Mouse (Mus musculus): ENCODE measurements around the gene Gpbp1.

Gene Gpbp1

DNA sequence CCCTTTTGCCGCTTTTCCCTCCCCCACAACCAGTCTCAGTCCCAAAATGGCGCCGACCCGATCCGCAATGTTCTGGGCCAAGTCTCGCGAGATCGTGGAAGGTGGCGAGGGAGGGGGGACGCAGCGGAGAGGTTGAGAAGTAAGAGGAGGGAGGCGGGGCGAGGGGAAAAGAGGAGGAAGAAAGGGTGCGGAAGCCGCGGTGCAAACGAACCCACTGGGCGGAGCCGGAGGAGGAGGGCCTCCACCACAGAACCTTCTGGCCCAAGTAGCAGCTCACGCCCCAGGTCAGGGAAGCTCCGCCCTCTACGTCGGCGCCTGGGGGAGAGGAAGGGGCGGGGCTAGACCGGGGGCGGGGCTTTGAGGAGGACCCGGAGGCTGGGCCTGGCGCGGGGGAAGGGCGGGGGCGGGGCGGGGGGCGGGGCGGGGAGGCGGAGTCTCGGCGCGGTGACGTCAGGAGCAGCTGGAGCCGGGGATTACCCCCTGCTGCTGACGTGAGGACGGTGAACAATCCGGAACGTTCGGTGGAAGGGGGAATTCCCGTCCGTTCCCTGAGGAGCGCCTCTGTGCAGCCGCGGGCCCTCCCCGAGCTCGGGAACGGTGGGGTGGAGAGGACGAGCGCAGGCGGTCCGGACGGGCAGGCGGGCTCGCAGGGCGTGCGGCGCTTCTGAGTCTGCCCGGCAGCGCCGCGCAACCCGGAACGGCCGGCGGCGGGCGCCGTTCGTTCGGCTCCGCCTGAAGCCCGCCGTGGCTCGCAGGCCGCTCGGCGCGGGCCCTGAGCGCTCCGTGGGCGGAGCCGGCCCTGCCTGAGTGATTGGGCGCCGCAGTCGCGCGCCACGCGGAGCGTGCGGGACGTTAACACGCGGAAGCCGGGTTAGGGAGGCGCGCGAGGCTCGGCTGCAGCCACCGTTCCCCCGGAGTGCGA, at the start of gene Gpbp1:
TSS of gene Gpbp1 (minus strand) at position 310 of the 922 bp plus-strand sequence.
- in situ Hi-C loops (cut with MboI, MseI): loop anchor here (5.0 kb wide), 1 partner anchor 237 kb away; no protein-coding TSS in a partner anchor

DNA sequence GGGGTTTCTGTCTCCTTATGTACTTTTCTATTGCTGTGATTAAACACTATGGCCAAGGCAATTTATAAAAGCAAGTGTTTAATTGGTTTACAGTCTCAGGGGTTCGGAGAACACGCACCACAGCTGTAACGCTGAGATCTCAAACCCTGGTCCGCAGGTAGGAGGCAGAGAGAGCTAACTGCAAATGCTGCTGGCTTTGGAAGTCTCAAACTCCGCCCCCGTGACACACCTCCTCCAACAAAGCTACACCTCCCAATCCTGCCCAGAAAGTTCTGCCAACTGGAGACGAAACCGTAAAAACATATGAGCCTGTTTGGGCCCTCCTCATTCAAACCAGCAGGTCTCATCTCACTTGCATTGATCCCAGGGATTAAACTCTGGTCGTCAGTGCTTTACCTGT, 47.8 kb upstream of the Gpbp1 start:
- in situ Hi-C loops (cut with MboI, MseI): no loop called here

- in situ Hi-C loops (cut with MboI, MseI): no loop called here
These were observed 46.4 kb upstream of the Gpbp1 start for GRCm38 (mm10) chr13:111536207-111536887.

DNA sequence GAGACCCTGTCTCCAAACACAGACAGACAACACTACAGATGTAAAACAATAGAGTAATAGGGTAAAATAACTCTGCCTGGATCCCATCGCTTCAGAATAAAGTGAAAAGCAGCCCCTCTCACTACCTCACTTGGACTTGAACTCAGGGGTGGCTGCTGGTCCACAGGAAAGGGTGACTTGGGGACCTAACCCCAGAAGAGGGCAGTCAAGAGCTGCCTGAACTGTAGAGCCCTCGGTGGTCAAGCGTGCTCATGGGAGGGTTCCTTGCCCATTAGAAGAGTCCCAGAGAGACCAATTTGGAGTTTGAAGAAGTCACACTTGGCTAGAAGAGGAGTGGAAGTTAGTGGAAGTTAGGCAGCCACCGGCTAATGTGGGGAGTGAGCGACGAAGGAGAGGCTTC, 44.2 kb upstream of the Gpbp1 start:
- in situ Hi-C loops (cut with MboI, MseI): no loop called here

DNA sequence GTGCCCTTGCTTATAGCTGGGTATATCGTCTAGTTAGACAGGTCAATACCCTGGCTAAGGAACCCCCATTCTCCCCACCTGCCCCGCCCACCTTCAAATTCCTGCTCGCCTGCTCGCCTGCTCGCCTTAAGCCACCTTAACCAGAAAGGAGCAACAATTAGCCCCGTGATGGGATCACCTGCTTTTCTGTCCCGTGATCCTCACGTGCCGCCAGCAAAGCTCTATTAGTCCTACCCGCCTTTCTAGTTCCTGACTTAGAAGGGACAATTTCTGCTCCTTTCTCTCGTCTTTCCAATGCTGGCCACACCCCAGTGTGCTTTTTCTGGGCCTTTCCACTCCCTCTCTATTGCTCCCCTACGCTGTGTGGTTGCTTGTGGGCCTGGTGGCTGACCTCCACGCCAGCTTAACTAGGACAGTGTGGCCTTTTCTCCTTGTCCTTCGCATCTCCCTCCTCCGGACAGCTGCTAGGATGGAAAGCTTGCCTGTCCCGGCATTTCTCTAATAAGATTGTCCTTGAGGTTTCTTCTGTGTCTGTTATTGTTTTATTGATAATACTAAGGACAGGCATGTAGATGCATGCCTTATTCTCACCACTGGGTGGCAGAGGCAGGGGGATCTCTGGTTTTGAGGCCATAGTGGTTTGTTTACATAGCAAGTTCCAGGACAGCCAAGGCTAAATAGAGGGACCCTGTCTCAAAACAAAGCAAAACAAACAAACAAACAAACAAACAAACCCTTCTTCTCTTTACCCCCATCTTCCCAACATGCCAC, 42.5 kb upstream of the Gpbp1 start:
- in situ Hi-C loops (cut with MboI, MseI): no loop called here

DNA sequence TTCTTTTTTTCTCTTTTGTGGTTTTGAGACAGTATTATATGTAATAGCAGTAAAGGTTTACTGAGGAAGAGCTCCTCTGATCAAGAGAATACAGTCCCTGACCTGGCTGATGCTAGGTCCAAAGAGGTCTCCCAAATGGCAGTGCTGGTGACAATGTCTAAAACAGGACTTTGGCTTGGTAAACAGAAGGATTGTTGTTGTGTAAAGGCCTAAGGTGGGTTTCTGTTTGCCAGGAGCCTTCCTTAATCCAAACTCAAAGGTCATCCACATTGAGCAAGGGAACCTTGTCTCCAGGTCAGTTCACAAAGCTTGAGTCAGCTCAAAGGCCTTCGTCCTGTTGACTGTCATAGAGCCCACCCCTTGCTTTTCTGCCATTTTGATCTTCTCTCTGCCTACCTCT, 41.8 kb upstream of the Gpbp1 start:
- in situ Hi-C loops (cut with MboI, MseI): no loop called here

GRCm38 (mm10) chr13:111524277-111524676, 34.4 kb upstream of the Gpbp1 start:
- in situ Hi-C loops (cut with MboI, MseI): no loop called here

GRCm38 (mm10) chr13:111522336-111522735, 32.4 kb upstream of the Gpbp1 start:
- in situ Hi-C loops (cut with MboI, MseI): no loop called here

DNA sequence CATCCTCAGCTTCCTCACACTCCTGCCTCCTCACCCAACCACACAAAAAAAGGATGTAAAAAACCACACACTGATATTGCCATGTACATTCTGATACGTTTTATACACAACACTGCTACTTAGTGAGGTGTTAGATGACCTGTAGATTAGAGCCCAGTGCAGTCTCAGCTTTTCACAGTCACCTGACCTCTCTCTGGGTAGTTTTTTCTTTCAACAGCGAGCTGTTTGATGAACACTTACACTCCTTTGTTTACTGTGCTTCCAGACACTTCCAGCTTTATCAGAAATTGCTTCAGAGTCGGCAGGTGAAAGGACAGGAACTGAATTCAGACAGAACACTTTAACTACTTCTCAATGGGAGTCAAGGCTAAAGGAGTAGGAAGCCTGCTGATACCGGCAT, 30.5 kb upstream of the Gpbp1 start:
- in situ Hi-C loops (cut with MboI, MseI): no loop called here

GRCm38 (mm10) chr13:111518332-111518731, 28.4 kb upstream of the Gpbp1 start:
- in situ Hi-C loops (cut with MboI, MseI): no loop called here

- in situ Hi-C loops (cut with MboI, MseI): no loop called here
These were observed 26.7 kb upstream of the Gpbp1 start for GRCm38 (mm10) chr13:111516385-111517150.

DNA sequence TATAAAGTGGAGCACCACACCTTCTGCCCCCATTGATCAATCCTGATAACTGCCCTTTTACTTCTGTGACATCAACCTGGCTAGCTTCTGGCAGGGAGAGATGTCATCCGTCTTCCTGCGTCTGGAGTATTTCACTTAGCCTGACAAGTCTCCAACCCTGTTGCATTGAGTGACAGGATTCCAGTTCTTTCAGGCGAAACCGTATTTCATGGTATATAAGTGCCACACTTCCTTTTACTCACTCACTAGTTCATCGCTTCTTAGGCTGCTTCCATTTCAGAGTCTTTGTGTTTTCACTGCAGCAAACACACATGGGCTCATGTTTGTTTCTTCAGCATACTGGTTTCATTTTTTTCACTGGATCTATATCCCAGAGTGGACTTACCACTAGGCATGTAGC, 19.5 kb upstream of the Gpbp1 start:
- in situ Hi-C loops (cut with MboI, MseI): no loop called here

- in situ Hi-C loops (cut with MboI, MseI): no loop called here
These were observed 18.7 kb upstream of the Gpbp1 start for GRCm38 (mm10) chr13:111508645-111509044.

DNA sequence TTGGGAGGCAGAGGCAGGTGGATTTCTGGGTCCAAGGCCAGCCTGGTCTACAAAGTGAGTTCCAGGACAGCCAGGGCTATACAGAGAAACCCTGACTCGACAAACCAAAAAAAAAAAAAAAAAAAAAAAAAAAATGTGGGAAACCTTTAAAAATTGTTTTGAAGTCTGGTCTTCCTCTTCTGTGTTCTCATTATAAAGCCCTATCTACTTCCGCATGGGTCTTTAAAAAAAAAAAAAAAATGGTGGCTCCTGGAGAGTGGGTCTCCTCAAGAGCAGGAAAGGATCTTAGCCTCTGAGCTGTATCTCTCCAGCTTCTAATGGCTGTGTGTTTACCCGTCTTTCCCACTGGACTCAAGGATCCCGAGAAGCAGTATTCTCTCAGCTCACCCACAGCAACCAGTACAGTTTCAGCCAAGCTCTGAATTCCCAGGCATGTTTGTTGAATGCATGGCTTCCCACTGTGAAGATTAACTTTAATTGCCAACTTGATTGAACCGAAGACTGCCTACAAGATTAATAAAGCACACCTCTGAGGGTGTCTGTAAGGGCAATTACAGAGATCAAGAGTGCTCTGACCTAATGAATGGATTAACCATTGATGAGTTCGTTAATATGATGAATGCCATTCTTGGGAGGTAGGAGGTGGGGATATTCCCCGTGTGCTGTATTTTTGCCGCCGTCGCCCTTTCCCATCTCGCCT, 4.6 kb upstream of the Gpbp1 start:
- in situ Hi-C loops (cut with MboI, MseI): no loop called here

DNA sequence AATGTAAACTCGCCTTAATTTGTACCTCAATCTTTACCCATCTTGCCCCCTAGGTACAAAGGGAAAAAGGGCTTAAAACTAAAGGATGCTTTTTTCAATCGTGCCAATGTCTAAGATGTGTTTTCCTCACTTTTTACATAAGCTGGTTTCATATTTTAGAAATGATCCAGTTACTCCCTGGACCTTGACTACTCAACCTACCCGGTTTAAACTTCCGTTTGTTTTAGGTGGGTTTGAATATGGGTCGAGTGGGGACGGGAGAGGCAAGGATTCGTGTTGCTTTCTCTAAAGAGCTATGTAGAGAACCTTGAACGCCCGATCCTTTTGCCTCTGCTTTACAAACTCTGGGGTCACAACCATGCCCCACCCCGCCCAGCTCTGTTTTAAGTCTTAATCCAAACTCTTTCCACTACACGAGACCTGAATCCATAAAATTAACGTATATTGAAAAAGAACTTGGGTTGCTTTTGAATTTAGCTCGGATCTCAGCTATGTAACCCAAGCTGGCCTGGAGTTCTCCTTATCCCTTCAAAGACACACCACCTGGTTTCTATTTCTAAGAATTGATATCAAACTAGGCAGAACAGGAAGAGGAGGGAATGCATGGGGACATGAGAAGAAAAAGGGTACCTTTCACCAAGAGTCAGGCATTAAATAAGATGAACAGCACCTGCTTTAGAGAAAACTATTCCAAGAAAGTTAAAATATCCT, 1.3 kb upstream of the Gpbp1 start:
- in situ Hi-C loops (cut with MboI, MseI): no loop called here

DNA sequence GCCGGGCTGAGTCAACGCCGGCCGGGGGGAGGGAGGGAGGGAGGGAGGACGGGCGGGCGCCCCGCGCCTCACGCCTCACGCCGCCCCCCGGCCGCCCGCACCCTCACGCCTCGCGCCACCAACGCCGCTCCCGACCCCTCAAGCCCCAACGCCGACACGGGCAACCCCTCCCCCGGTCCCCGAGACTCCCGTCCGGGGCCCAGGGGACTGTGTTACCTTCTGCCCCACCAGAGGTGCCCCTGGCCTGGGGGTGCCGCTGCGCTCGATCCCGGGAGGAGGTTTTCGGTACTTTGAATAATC, 459 bp downstream of the Gpbp1 start:
- in situ Hi-C loops (cut with MboI, MseI): loop anchor here (5.0 kb wide), 1 partner anchor 238 kb away; no protein-coding TSS in a partner anchor

- in situ Hi-C loops (cut with MboI, MseI): loop anchor here (5.0 kb wide), 1 partner anchor 238 kb away; no protein-coding TSS in a partner anchor
These were observed 1.0 kb downstream of the Gpbp1 start for GRCm38 (mm10) chr13:111488651-111489501.

DNA sequence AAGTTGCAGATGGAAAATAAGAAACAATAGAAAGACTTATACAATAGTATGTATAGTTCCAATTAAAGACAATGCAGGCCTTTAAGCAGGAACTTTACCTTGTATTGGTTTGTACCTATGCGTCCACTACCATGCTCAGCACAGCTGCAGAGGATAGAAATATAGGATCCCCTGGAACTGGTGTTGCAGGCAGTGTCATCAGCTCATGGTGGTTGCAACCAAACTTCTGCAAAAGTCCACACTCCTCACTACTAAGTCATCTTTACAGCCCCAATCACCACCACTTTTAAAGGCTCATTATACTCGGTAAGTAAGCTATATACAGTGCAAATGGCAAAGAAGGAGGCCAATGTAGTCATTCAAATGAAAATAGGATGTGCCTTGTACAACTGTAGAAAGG, 12.2 kb downstream of the Gpbp1 start:
- in situ Hi-C loops (cut with MboI, MseI): loop anchor here (5.0 kb wide), 1 partner anchor 230 kb away; no protein-coding TSS in a partner anchor
